Mouse (Mus musculus): Measurements from ENCODE around the gene Prr18.

The Prr18 gene

DNA sequence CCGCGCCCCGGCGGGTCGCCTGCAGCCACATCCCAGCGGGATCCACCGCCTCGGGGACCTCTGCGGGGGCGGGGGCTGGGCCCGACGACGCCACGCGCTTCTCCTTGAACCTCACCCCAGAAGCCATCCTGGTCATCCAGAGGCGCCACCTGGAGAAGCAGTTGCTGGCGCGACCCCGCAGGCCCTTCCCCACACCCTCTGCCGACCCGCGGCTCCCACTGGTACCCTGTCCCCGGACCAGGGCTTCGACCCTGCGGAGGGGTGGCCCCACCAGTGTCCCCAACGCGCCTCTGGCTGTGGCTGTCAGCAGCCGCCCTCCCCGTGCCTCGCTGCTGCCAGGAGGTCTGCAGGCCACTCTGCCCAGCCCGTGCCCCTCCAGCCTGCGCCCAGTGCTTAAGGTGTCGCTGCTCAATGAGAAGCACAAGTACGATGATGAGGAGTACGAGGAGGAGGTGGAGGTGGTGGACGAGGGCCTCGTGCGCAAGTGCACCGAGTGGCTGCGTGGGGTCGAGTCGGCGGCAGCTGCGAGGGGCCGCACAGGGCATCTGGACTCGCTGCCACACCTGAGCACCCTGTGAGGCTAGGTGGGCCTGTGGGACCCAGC lies 4.2 kb downstream of the Prr18 start:
- DNase-seq, result peak in 1 of 2 experiments; percentile 3

GRCm38 (mm10) chr17:8342706-8343105 lies 5.4 kb downstream of the Prr18 start:
- DNase-seq, result peak in 1 of 2 experiments; percentile 17

GRCm38 (mm10) chr17:8343416-8343815 lies 6.2 kb downstream of the Prr18 start:
- no peak for DNase-seq

DNA sequence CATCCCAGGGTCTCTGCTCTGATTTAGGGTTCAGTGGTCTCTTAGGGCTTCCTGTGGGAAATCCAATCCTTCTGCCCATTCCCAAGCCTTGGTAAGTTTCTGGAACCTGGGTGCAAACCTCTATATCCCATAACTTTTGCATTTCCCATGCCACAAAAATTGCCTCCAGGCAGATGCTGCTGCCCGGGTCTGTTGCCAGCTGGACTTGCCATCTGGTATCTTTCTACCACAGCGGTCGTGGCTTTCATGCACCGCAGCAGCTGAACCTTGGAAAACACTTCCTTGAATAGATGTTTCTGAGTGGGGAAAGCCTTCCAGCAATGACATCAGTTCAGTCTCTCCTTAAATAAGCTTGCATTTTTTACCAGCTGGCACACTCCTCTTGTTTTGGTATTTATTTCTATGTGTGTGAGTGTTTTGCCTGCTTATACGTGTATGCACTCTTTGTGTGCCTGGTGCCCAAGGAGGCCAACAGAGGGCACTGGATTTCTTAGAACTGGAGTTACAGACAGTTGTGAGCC lies 10.6 kb downstream of the Prr18 start:
- DNase-seq, result no peak

GRCm38 (mm10) chr17:8348941-8349340 lies 11.7 kb downstream of the Prr18 start:
- no peak for DNase-seq

GRCm38 (mm10) chr17:8351088-8351487 lies 13.8 kb downstream of the Prr18 start:
- no peak for DNase-seq

DNA sequence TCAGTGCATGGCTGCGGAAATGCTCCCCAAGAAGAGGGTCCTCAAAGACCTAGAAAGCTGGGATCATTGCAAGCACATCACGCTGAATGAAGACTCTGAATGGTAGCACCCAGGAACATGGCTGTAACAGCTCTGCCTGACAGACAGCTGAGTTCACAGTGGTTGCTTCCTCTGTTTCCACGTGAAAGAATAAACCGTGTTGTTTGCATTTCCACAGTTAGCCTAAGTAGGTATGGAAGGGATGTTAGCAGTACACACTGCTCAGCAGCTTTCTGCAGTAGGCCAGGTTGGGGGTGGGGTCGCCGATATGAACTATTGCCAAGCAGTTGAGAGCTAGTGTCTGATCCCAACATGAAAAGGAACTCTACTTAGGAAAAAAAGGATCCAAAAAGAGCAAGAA lies 18.4 kb downstream of the Prr18 start, which contains the start of gene T2:
Gene T2 (plus strand): TSS at position 301 of the 400 bp plus-strand sequence.
- no peak for DNase-seq

- DNase-seq, result no peak
Observed at GRCm38 (mm10) chr17:8357498-8357897, 20.2 kb downstream of the Prr18 start.

DNA sequence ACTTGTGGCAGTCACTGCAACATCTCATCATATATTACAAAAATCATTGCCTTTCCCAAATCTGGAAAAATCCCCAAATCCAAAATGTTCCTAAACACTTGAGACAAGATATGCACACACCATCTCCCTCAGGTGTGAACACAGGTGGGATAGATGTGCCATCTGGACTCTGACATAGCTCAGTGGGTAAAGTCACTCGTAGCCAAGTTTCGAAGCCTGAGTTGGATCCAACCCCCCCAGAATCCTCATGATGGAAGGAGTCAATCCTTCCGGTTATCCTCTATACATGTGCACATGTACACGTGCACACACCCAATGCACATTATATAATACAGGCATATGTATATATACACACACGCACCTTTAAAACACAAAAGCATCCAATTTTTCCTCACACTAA lies 23.6 kb downstream of the Prr18 start:
- no peak for DNase-seq

GRCm38 (mm10) chr17:8361281-8362103 lies 24.2 kb downstream of the Prr18 start:
- no peak for DNase-seq

- DNase-seq, result no peak
Observed at GRCm38 (mm10) chr17:8367514-8368480, 30.5 kb downstream of the Prr18 start.

DNA sequence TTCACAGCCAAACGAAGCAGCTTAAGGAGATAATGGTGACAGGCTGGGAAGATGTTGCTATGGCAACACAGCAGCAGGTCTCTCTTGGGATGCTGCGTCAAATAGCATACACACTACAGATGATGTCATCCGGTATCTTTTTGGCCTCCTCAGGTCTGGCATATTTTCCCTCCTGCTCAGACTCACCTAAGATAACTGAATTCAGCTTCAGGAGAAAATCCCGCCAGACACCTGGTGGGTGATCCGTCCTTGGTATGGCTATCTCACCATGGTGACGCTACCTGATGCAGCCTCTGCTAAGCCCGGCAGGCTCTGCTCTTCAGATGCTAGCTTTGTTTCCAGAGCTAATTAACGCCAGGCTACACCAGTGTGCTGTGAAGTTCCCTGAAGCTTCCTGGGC lies 31.3 kb downstream of the Prr18 start:
- no peak for DNase-seq

DNA sequence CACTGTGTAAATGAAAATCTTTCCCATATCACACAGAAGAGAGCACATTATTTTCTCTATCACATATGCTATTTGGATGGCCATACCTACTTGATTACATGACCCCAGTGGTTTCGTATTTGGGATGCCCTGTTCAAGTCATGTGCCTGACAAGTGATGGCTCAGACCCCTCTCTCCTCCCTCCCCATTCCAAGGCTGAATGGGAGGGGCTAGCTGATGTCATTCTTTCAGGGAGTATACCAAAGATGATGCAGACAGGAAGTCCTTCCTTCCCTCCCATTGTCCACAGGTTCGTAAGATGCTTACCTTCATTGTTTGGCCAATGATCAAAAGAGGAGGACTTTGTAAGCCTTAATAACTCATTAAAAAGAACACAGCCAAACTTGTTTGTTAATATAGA lies 31.9 kb downstream of the Prr18 start:
- DNase-seq, result no peak

DNA sequence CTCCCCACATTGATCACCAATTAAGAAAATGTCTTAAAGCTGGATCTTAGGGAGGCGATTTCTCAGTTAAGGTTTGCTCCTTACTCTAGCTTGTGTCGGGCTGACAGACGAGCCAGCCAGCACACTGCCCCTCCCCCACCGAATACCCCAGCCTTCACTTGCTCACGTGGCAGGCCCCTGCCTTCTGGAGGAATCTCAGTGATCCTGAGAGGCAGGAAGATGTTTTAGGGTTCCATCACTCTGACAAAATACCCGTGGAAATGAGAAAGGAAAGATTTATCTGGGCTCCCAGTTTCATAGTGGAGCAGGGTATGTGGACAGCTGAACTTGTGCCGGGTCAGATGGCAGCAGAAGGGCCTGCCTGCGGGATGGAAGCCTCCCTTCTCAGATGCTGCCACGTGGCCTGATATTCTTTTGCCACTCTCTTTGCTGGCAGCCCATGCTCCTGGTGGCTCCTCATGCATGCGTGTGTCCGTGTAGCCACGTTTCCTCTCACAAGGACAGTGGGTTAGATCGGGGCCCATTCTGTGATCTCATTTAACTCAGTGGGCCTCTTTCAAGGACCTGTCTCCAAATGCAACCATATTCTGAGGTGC lies 33.5 kb downstream of the Prr18 start:
- no peak for DNase-seq

- peak; percentile 39 to 43 for DNase-seq
Observed at GRCm38 (mm10) chr17:8371834-8372233, 34.6 kb downstream of the Prr18 start.

- DNase-seq, result peak; percentile 85 to 86
Observed at GRCm38 (mm10) chr17:8372286-8373046, 35.2 kb downstream of the Prr18 start.

GRCm38 (mm10) chr17:8377298-8377697 lies 40.0 kb downstream of the Prr18 start:
- DNase-seq, result no peak

DNA sequence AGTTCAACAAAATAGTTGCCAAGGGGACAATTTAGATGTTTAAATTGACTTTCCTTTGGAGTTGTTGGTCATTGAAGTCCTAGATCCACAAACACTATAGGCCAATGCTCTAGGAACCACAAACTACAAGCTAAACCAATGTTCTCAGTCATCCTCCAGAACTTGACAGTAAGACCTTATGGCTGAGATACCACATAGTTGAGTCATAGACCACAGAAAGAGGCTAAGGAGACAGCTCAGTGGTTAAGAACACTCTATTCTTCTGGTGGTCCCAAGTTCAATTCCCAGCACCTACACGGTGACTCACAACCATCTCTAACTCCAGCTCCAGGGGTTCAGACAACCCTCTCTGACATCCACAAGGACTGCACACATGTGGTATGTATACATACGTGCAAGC lies 48.2 kb downstream of the Prr18 start:
- DNase-seq, result no peak

DNA sequence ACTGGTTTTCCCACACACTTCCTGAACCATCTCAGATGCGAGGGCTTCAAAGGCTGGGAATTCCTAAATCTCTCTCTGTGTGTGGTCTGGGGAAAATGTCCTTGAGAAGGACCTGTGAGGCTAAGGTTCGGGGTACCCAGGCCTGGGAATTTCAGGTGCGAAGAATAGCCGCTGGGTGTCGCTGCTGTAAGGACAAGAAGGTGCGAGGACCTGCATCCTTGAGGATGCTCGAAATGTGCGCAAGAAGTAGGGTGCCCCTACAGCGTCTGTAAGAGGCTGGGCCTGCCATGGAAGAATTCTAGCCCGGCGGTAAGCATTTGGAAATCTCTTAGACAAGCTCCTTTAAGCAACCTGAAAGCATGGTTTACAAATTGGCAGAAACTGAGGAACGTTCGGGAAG lies 51.2 kb downstream of the Prr18 start:
- DNase-seq, result peak; percentile 38 to 46

DNA sequence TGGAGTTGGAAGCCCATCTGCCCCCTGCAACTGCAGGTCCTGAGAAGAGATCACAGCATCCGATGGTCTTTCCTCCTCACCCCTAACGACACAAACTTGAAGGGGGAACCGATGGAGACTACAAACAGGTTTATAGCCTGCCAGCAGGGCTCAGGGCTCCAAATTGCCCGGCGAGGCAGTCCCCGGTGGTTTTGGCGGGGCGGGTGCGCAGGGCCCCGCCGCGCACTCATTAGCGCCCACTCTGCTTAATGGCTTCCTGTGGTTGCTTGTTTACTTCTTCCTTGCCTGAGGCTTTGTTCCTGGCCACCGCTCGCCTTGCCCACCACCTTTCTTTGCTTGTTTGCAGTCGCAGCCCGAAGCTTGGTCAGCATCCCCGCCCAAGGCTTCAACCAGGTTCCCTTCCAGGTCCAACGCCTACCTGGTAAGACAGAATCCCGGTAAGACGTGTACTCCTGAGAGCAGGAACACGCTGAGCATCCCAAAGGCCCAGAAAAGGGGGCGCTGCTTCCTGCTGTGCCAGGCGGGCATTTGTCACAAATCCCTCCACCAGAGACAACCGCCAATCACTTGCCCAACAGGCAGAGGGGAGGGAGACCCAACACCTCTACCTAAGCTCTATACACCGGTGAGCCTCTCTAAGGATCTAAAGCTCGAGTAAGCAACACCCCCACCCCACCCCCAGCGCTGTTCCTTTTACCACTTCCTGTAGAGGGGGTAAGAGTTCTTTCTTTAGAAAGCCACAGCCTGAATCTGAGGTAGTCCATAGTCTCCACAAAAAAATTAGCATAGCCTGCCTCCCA lies 51.9 kb downstream of the Prr18 start:
- DNase-seq, result peak; percentile 19 to 22

- no peak for DNase-seq
Observed at GRCm38 (mm10) chr17:8389790-8390095, 52.5 kb downstream of the Prr18 start.

Data from B cell, adult 2 months (primary cell).